ENCODE assay signal across 8 mouse cellular contexts in genomic region chr1:194976517-194977370, GRCm38 (mm10). TPM values are rescaled to one million over a fixed set of nuclear protein-coding genes. Genes with fewer than 3 reads are reported as not detected.
A peak's percentile ranks its signal among the peaks of the same experiment; 100 is the strongest.
DNase-seq lines count a peak whose midpoint lies in the region; ATAC-seq and TF ChIP-seq lines count a peak whose summit lies in the region.

No protein-coding gene starts in this region.

- H3K4me2 ChIP-seq in forebrain, embryonic 16.5 days (ENCODE audit: low read length) = peak overlapping the region; percentile 58
- peak overlapping the region; percentile 99 for H3K4me2 ChIP-seq in liver, postnatal 0 days (ENCODE audit: low read depth, low read length)
- peak overlapping the region; percentile 90 for H3K4me2 ChIP-seq in neural tube, embryonic 13.5 days

- H3K27me3 ChIP-seq in MEL (ENCODE audit: control insufficient read depth in 1 of 2, insufficient read depth in 2 of 2, low read length in 2 of 2) = no peaks in the 10 kb centered on the region
- H3K27me3 ChIP-seq in forebrain, embryonic 16.5 days (replicated peaks; ENCODE audit: control insufficient read depth, insufficient read depth, low read length) = no peaks in the 10 kb centered on the region
- H3K27me3 ChIP-seq in liver, postnatal 0 days (ENCODE audit: insufficient read depth, low read length) = no peaks in the 10 kb centered on the region
- no peaks in the 10 kb centered on the region for H3K27me3 ChIP-seq in neural tube, embryonic 13.5 days

- 1% methylated on average over 44 of the region's 44 CpGs for WGBS in forebrain, embryonic 16.5 days
- 2% methylated on average over 44 of the region's 44 CpGs for WGBS in liver, postnatal 0 days (ENCODE audit: insufficient replicate concordance)
- 1% methylated on average over 44 of the region's 44 CpGs for WGBS in neural tube, embryonic 13.5 days

- ATAC-seq in forebrain, embryonic 16.5 days = peak; percentile 89
- peak; percentile 87 for ATAC-seq in liver, postnatal 0 days
- peak; percentile 89 for ATAC-seq in neural tube, embryonic 13.5 days (ENCODE audit: low read depth)

- peak overlapping the region; percentile 69 for H3K9ac ChIP-seq in MEL (ENCODE audit: control insufficient read depth, low read depth, low read length, poor library complexity, severe bottlenecking)
- peak overlapping the region; percentile 70 for H3K9ac ChIP-seq in forebrain, embryonic 16.5 days (replicated peaks; ENCODE audit: low read depth, low read length)
- H3K9ac ChIP-seq in liver, postnatal 0 days (replicated peaks) = peak overlapping the region; percentile 77
- peak overlapping the region; percentile 84 for H3K9ac ChIP-seq in neural tube, embryonic 13.5 days

- TF ChIP-seq POLR2A in MEL (IDR thresholded peaks at IDR 0.05; ENCODE audit: control insufficient read depth in 1 of 2, insufficient read depth in 1 of 2, low read depth in 1 of 2, low read length in 2 of 2, poor library complexity in 1 of 2) = 0 out of 4 replicates have a peak, but pooled peaks of 1 of the 2 experiments have one; percentile 17

- peak in 1 of 2 experiments; percentile 34; a peak in 1 of 4 replicates for TF ChIP-seq EP300 in MEL (IDR thresholded peaks at IDR 0.05; ENCODE audit: low read depth in 1 of 2, low read length in 2 of 2)
- TF ChIP-seq EP300 in liver, postnatal 0 days (IDR thresholded peaks at IDR 0.05; ENCODE audit: low read depth) = no peak

- TF ChIP-seq CTCF in MEL (IDR thresholded peaks at IDR 0.05 in 2 of 3, conservative IDR thresholded peaks at IDR 0.05 in 1 of 3; ENCODE audit: control insufficient read depth in 1 of 3, insufficient read depth in 1 of 3, low read depth in 2 of 3, low read length in 3 of 3, poor library complexity in 1 of 3, severe bottlenecking in 1 of 3) = peak in 1 of 3 experiments; percentile 43; a peak in 3 of 6 replicates
- TF ChIP-seq CTCF in liver, postnatal 0 days (IDR thresholded peaks at IDR 0.05; ENCODE audit: low read depth) = no peak

- TF ChIP-seq RAD21 in MEL (IDR thresholded peaks at IDR 0.05; ENCODE audit: low read depth, low read length) = no peak

- H3K4me3 ChIP-seq in MEL (ENCODE audit: control insufficient read depth in 1 of 2, insufficient read depth in 1 of 2, low read depth in 2 of 2, low read length in 2 of 2) = peak overlapping the region; percentile 58 to 92
- peak overlapping the region; percentile 60 for H3K4me3 ChIP-seq in forebrain, embryonic 16.5 days (replicated peaks; ENCODE audit: low read length)
- H3K4me3 ChIP-seq in liver, postnatal 0 days (ENCODE audit: low read depth, low read length) = peak overlapping the region; percentile 79
- peak overlapping the region; percentile 78 for H3K4me3 ChIP-seq in neural tube, embryonic 13.5 days

- H3K4me1 ChIP-seq in MEL (ENCODE audit: control insufficient read depth in 1 of 2, insufficient read depth in 2 of 2, low read length in 2 of 2) = peaks cover 15 to 29% of the 10 kb centered on the region in 2 experiments
- H3K4me1 ChIP-seq in forebrain, embryonic 16.5 days (replicated peaks; ENCODE audit: control insufficient read depth, insufficient read depth, low read length) = peaks cover 15% of the 10 kb centered on the region
- peaks cover 26% of the 10 kb centered on the region for H3K4me1 ChIP-seq in liver, postnatal 0 days (ENCODE audit: insufficient read depth)
- H3K4me1 ChIP-seq in neural tube, embryonic 13.5 days (replicated peaks) = peaks cover 25% of the 10 kb centered on the region

- H3K27ac ChIP-seq in MEL (ENCODE audit: control insufficient read depth, low read depth, low read length) = 0 out of 2 replicates have a peak overlapping the region, but pooled peaks have one; percentile 0
- H3K27ac ChIP-seq in forebrain, embryonic 16.5 days (ENCODE audit: low read length) = peak overlapping the region; percentile 60
- peak overlapping the region; percentile 65 for H3K27ac ChIP-seq in liver, postnatal 0 days (ENCODE audit: low read depth)
- peak overlapping the region; percentile 81 for H3K27ac ChIP-seq in neural tube, embryonic 13.5 days (replicated peaks)

- no peaks in the 10 kb centered on the region for H3K9me3 ChIP-seq in MEL (replicated peaks; ENCODE audit: insufficient read depth, low read length)
- H3K9me3 ChIP-seq in forebrain, embryonic 16.5 days (ENCODE audit: control insufficient read depth, low read length) = no peaks in the 10 kb centered on the region
- no peaks in the 10 kb centered on the region for H3K9me3 ChIP-seq in liver, postnatal 0 days (ENCODE audit: low read length)
- no peaks in the 10 kb centered on the region for H3K9me3 ChIP-seq in neural tube, embryonic 13.5 days

- peaks cover 5% of the 10 kb centered on the region; the same call in 1 of the 2 replicates for H3K79me2 ChIP-seq in MEL (ENCODE audit: control insufficient read depth, insufficient read depth, low read length, poor library complexity)

- intact Hi-C loops in heart, postnatal 25 days (cut with DNase I) = loop anchor here (1.0 to 5.0 kb wide), 3 partner anchors 39 to 156 kb away; partner anchors contain the start of gene Cr1l

- peak; percentile 88 for DNase-seq in MEL (ENCODE audit: low read depth, low spot score)
- peak; percentile 85 to 86 for DNase-seq in cerebellum, adult 18-20 months
- DNase-seq in heart, postnatal 25 days (ENCODE audit: low spot score) = peak; percentile 61
- DNase-seq in layer of hippocampus, adult 18-20 months (ENCODE audit: low spot score in 2 of 2) = peak; percentile 67 to 81
- peak; percentile 80 for DNase-seq in liver, postnatal 0 days
- DNase-seq in testis, postnatal 14 days (ENCODE audit: low spot score) = peak; percentile 56

- peaks cover 0 to 30% of the 10 kb centered on the region in 2 experiments; a peak in 2 of 4 replicates for H3K36me3 ChIP-seq in MEL (ENCODE audit: control insufficient read depth in 1 of 2, insufficient read depth in 2 of 2, low read length in 2 of 2)
- H3K36me3 ChIP-seq in forebrain, embryonic 16.5 days (ENCODE audit: control insufficient read depth, insufficient read depth) = no peaks in the 10 kb centered on the region
- no peaks in the 10 kb centered on the region for H3K36me3 ChIP-seq in liver, postnatal 0 days (replicated peaks; ENCODE audit: insufficient read depth, low read length)
- H3K36me3 ChIP-seq in neural tube, embryonic 13.5 days = no peaks in the 10 kb centered on the region

TF ChIP-seq in MEL, 35 proteins besides CTCF, POLR2A, EP300 and RAD21:
- TF ChIP-seq TAL1 (IDR thresholded peaks at IDR 0.05; ENCODE audit: low read length) (no peak), CHD1 (IDR thresholded peaks at IDR 0.05; ENCODE audit: low read depth, low read length) (peak; percentile 45; the same call in 1 of the 2 replicates), UBTF (IDR thresholded peaks at IDR 0.05; ENCODE audit: borderline replicate concordance, insufficient read depth, low read depth, low read length) (peak; percentile 90; the same call in 1 of the 2 replicates), ZC3H11A (IDR thresholded peaks at IDR 0.05; ENCODE audit: low read depth, low read length) (0 out of 2 replicates have a peak, but pooled peaks have one; percentile 0), ZKSCAN1 (IDR thresholded peaks at IDR 0.05; ENCODE audit: low read depth, low read length) (no peak), CHD2 (IDR thresholded peaks at IDR 0.05; ENCODE audit: low read length) (peak; percentile 19; the same call in 1 of the 2 replicates), TBP (IDR thresholded peaks at IDR 0.05; ENCODE audit: low read depth, low read length) (0 out of 2 replicates have a peak, but pooled peaks have one; percentile 20), SMC3 (IDR thresholded peaks at IDR 0.05; ENCODE audit: low read depth, low read length) (peak; percentile 5; the same call in 1 of the 2 replicates), E2F4 (IDR thresholded peaks at IDR 0.05; ENCODE audit: borderline replicate concordance, low read depth, low read length) (no peak), MAX (IDR thresholded peaks at IDR 0.05; ENCODE audit: low read length) (0 out of 2 replicates have a peak, but pooled peaks have one; percentile 25), MYB (IDR thresholded peaks at IDR 0.05; ENCODE audit: low read depth, low read length) (no peak), HCFC1 (IDR thresholded peaks at IDR 0.05; ENCODE audit: low read depth, low read length) (0 out of 2 replicates have a peak, but pooled peaks have one; percentile 30), GATA1 (IDR thresholded peaks at IDR 0.05; ENCODE audit: low read depth, low read length) (no peak), NRF1 (IDR thresholded peaks at IDR 0.05; ENCODE audit: insufficient read depth, low read depth, low read length, poor library complexity, severe bottlenecking) (peak; percentile 55), SIN3A (IDR thresholded peaks at IDR 0.05; ENCODE audit: low read length) (peak; percentile 75; the same call in 1 of the 2 replicates), KAT2A (conservative IDR thresholded peaks at IDR 0.05; ENCODE audit: low read depth, low read length) (no peak; the same call in 1 of the 2 replicates), ZMIZ1 (IDR thresholded peaks at IDR 0.05; ENCODE audit: low read depth, low read length) (0 out of 2 replicates have a peak, but pooled peaks have one; percentile 25), BHLHE40 (IDR thresholded peaks at IDR 0.05; ENCODE audit: borderline replicate concordance, low read depth, low read length) (no peak), ETS1 (IDR thresholded peaks at IDR 0.05; ENCODE audit: low read depth, low read length) (0 out of 2 replicates have a peak, but pooled peaks have one; percentile 4), NELFE (IDR thresholded peaks at IDR 0.05; ENCODE audit: low read depth, low read length) (peak; percentile 31; the same call in 1 of the 2 replicates)
TF ChIP-seq in MEL: peak in this region for 13.

RNA-seq across cellular contexts. Expression of gene Cd34, which starts 38.1 kb away (rescaled TPM):
- total RNA-seq in MEL (2012; rRNA removed) = 0.10 TPM in 1 of 2 replicates, not detected in the other
- under 1 TPM in 1 of 2 experiments, not detected in 1; 0.14 TPM for polyA plus RNA-seq in MEL (2012; ENCODE audit: insufficient read depth in 1 of 2, insufficient read length in 2 of 2, low read depth in 1 of 2, low replicate concordance in 2 of 2, missing spikeins in 1 of 2)
- polyA plus RNA-seq in forebrain, embryonic 16.5 days (2015; fragmentation: Nextera tagmentation; extraction: Ambion mirVana) = 25.7 and 30.5 TPM in 2 replicates
- total RNA-seq in heart, postnatal 25 days (2021) = 100 to 1,000 TPM in 1 of 2 experiments, 10 to 100 TPM in 1; 97.4 to 128 TPM
- 10 to 100 TPM; 26.4 to 33.6 TPM for total RNA-seq in layer of hippocampus, adult 18-20 months (2021)
- 6.4 and 6.5 TPM in 2 replicates for polyA plus RNA-seq in liver, postnatal 0 days (2015; fragmentation: Nextera tagmentation; extraction: Ambion mirVana)
- 40.9 and 44.6 TPM in 2 replicates for polyA plus RNA-seq in neural tube, embryonic 13.5 days (2015; fragmentation: Nextera tagmentation; extraction: Ambion mirVana)

Comparison
In these comparisons a context has a peak if more than half of its experiments do, and no peak if none do; other contexts are left out.
1. Peak in every context shown above with its lines: DNase-seq, ATAC-seq, H3K4me3 ChIP-seq and H3K27ac ChIP-seq.
2. H3K27ac ChIP-seq: peak in every context shown above with its lines; median percentile 81 in neural tube, embryonic 13.5 days; 65 in liver, postnatal 0 days; 60 in forebrain, embryonic 16.5 days; 0 in MEL.